In the genomic region with DNA sequence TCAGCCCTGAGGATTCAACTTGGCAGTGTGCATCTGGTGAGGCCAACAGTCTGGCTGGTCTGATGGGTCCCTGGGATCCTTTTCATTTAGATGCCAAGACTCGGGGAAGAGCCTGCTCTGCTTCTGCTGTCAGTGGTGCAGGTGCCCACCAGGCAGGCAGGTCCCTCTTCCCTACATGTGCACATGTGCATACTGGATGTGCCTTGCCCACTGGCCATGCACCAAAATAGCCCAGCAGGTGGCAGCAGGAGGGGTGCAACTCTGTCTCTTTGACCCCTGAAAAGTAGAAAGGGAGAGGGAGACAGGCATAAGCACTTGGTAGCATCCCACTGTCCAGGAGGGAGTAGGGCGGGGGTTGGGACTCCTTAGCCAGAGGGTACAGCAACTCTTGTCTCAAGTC, we compare ENCODE assay signal across 10 mouse cellular contexts.
DNase-seq lines count a peak whose midpoint lies in the region; ATAC-seq and TF ChIP-seq lines count a peak whose summit lies in the region.
"Had no signal": no experiment of that assay in that cellular context is flagged by ENCODE, and none has a peak within 500 bp of the region (broad histone marks: within the 10 kb centered on the region; RNA-seq: fewer than 3 reads in every experiment).

No protein-coding gene starts in this region.

- peak; percentile 10 for DNase-seq in adrenal gland, postnatal 10 days
- no peak for DNase-seq in adrenal gland, postnatal 4 days (ENCODE audit: low spot score in 2 of 2)
- DNase-seq in kidney, postnatal 0 days (ENCODE audit: low spot score), result no peak
- DNase-seq in kidney, adult 9 months, result no peak
- peak; percentile 33 for DNase-seq in CH12.LX (ENCODE audit: extremely low read depth)
- no peak for DNase-seq in yolk sac, embryonic 10.5 days (ENCODE audit: low spot score)
- DNase-seq in frontal cortex, postnatal 25 days (ENCODE audit: low spot score in 2 of 2), result no peak

- H3K4me1 ChIP-seq in kidney, postnatal 0 days (replicated peaks; ENCODE audit: insufficient read depth, low read length), result no peaks in the 10 kb centered on the region
- H3K4me1 ChIP-seq in CH12.LX (ENCODE audit: control insufficient read depth in 1 of 2, insufficient read depth in 2 of 2), result peaks cover 2 to 9% of the 10 kb centered on the region in 2 experiments; a peak in 2 of 4 replicates
- H3K4me1 ChIP-seq: forebrain, embryonic 13.5 days had no signal

- TF ChIP-seq EP300 in CH12.LX (IDR thresholded peaks at IDR 0.05; ENCODE audit: low read length), result no peak

- TF ChIP-seq RAD21 in CH12.LX (IDR thresholded peaks at IDR 0.05; ENCODE audit: low read depth, low read length), result peak; percentile 58

- TF ChIP-seq POLR2A in CH12.LX (IDR thresholded peaks at IDR 0.05; ENCODE audit: low read depth, low read length), result no peak

- H3K27me3 ChIP-seq in kidney, postnatal 0 days (ENCODE audit: insufficient read depth, low read length), result no peaks in the 10 kb centered on the region
- H3K27me3 ChIP-seq in CH12.LX (replicated peaks), result no peaks in the 10 kb centered on the region
- H3K27me3 ChIP-seq: forebrain, embryonic 13.5 days had no signal

- no peak overlapping the region for H3K4me3 ChIP-seq in kidney, postnatal 0 days (replicated peaks; ENCODE audit: low read depth, low read length)
- no peak overlapping the region for H3K4me3 ChIP-seq in CH12.LX (replicated peaks in 1 of 3; ENCODE audit: low read depth in 2 of 3, low read length in 2 of 3, poor library complexity in 1 of 3)
- H3K4me3 ChIP-seq: forebrain, embryonic 13.5 days had no signal

- WGBS in kidney, postnatal 0 days, result 88% methylated on average over 2 of the region's 2 CpGs

- H3K36me3 ChIP-seq in kidney, postnatal 0 days (ENCODE audit: insufficient read depth, low read length), result no peaks in the 10 kb centered on the region
- no peaks in the 10 kb centered on the region for H3K36me3 ChIP-seq in CH12.LX (replicated peaks in 1 of 2; ENCODE audit: control insufficient read depth in 1 of 2, insufficient read depth in 1 of 2, low read length in 1 of 2)

- H3K79me2 ChIP-seq in CH12.LX (replicated peaks; ENCODE audit: control insufficient read depth, extremely low read depth, insufficient read depth, poor library complexity, severe bottlenecking), result no peaks in the 10 kb centered on the region

- dilution Hi-C loops in CH12.LX (cut with MboI; ENCODE audit: extremely low pct_ligation_motif_present, extremely low pct_unique_long_range_greater_than_20kb, low sequenced_read_pairs), result no loop called here

- in situ Hi-C loops in CH12.LX (cut with MboI; ENCODE audit: low pct_ligation_motif_present, low pct_unique_long_range_greater_than_20kb, low sequenced_read_pairs), result no loop called here

- H3K27ac ChIP-seq in kidney, postnatal 0 days, result no peak overlapping the region
- H3K27ac ChIP-seq in CH12.LX (ENCODE audit: insufficient read depth, low read depth), result no peak overlapping the region
- H3K27ac ChIP-seq: forebrain, embryonic 13.5 days had no signal

- no peaks in the 10 kb centered on the region for H3K9me3 ChIP-seq in kidney, postnatal 0 days (replicated peaks; ENCODE audit: low read length)
- no peaks in the 10 kb centered on the region for H3K9me3 ChIP-seq in CH12.LX (replicated peaks; ENCODE audit: low read length)
- H3K9me3 ChIP-seq: forebrain, embryonic 13.5 days had no signal

- no peak overlapping the region for H3K9ac ChIP-seq in kidney, postnatal 0 days (ENCODE audit: low read depth, low read length)
- no peak overlapping the region for H3K9ac ChIP-seq in CH12.LX (ENCODE audit: insufficient read depth, low read depth)
- H3K9ac ChIP-seq: forebrain, embryonic 13.5 days had no signal

- H3K4me2 ChIP-seq in kidney, postnatal 0 days (ENCODE audit: low read length), result no peak overlapping the region
- H3K4me2 ChIP-seq in CH12.LX (ENCODE audit: insufficient read depth, low read depth, poor library complexity, severe bottlenecking), result no peak overlapping the region
- H3K4me2 ChIP-seq: forebrain, embryonic 13.5 days had no signal

- ATAC-seq in kidney, postnatal 0 days (replicated peaks; ENCODE audit: low FRiP score, low read depth), result no peak
- peak; percentile 41 for ATAC-seq in megakaryocyte-erythroid progenitor cell, adult 5-6 weeks (replicated peaks; ENCODE audit: low FRiP score, low TSS enrichment, poor library complexity, severe bottlenecking)
- ATAC-seq: activated CD4-positive, CD25-positive, alpha-beta regulatory T cell, adult 4 months; forebrain, embryonic 13.5 days had no signal

- TF ChIP-seq CTCF in kidney, postnatal 0 days (IDR thresholded peaks at IDR 0.05; ENCODE audit: low read depth), result peak; percentile 47; the same call in 1 of the 2 replicates
- TF ChIP-seq CTCF in CH12.LX (conservative IDR thresholded peaks at IDR 0.05 in 1 of 2, IDR thresholded peaks at IDR 0.05 in 1 of 2; ENCODE audit: low read depth in 2 of 2, low read length in 2 of 2), result peak; percentile 30 to 72; a peak in 3 of 4 replicates

TF ChIP-seq in CH12.LX, 34 proteins besides CTCF, POLR2A, EP300 and RAD21:
- TF ChIP-seq NRF1 (IDR thresholded peaks at IDR 0.05; ENCODE audit: low read depth, low read length) (no peak), MAFK (IDR thresholded peaks at IDR 0.05; ENCODE audit: insufficient replicate concordance, low read length) (no peak), BHLHE40 (IDR thresholded peaks at IDR 0.05; ENCODE audit: low read depth, low read length) (peak; percentile 37; the same call in 1 of the 2 replicates), MYC (IDR thresholded peaks at IDR 0.05; ENCODE audit: low read depth, low read length) (0 out of 2 replicates have a peak, but pooled peaks have one; percentile 45), ZC3H11A (IDR thresholded peaks at IDR 0.05; ENCODE audit: low read depth, low read length) (no peak), JUN (IDR thresholded peaks at IDR 0.05; ENCODE audit: insufficient read depth, low read depth, low read length) (no peak), NELFE (IDR thresholded peaks at IDR 0.05; ENCODE audit: low read depth, low read length) (0 out of 2 replicates have a peak, but pooled peaks have one; percentile 36), SMC3 (IDR thresholded peaks at IDR 0.05; ENCODE audit: low read depth, low read length) (peak; percentile 86), SIN3A (IDR thresholded peaks at IDR 0.05; ENCODE audit: low read length) (no peak), TCF12 (IDR thresholded peaks at IDR 0.05; ENCODE audit: low read depth, low read length) (no peak), UBTF (IDR thresholded peaks at IDR 0.05; ENCODE audit: low read depth, low read length) (no peak), MAX (IDR thresholded peaks at IDR 0.05; ENCODE audit: low read length) (peak; percentile 22; the same call in 1 of the 2 replicates), PAX5 (IDR thresholded peaks at IDR 0.05; ENCODE audit: low read length) (no peak), CHD1 (IDR thresholded peaks at IDR 0.05; ENCODE audit: low read depth, low read length) (no peak), ZKSCAN1 (IDR thresholded peaks at IDR 0.05; ENCODE audit: borderline replicate concordance, low read depth, low read length) (no peak), KAT2A (IDR thresholded peaks at IDR 0.05; ENCODE audit: insufficient replicate concordance, low read length) (no peak), IRF4 (IDR thresholded peaks at IDR 0.05; ENCODE audit: low read depth, low read length) (no peak), MAZ (IDR thresholded peaks at IDR 0.05; ENCODE audit: low read depth, low read length) (no peak), ZMIZ1 (IDR thresholded peaks at IDR 0.05; ENCODE audit: low read depth, low read length) (no peak), GABPA (IDR thresholded peaks at IDR 0.05; ENCODE audit: insufficient replicate concordance, low read depth, low read length) (no peak), HCFC1 (IDR thresholded peaks at IDR 0.05; ENCODE audit: low read depth, low read length) (no peak), JUND (conservative IDR thresholded peaks at IDR 0.05; ENCODE audit: low read depth, low read length) (no peak), MXI1 (IDR thresholded peaks at IDR 0.05; ENCODE audit: low read depth, low read length) (0 out of 2 replicates have a peak, but pooled peaks have one; percentile 25), ETS1 (conservative IDR thresholded peaks at IDR 0.05; ENCODE audit: low read depth, low read length) (no peak), MEF2A (IDR thresholded peaks at IDR 0.05; ENCODE audit: borderline replicate concordance, low read depth, low read length) (no peak), ELF1 (IDR thresholded peaks at IDR 0.05; ENCODE audit: low read depth, low read length) (no peak), ZNF384 (IDR thresholded peaks at IDR 0.05; ENCODE audit: low read depth, low read length) (no peak), USF1 (IDR thresholded peaks at IDR 0.05; ENCODE audit: low read depth, low read length) (no peak)

Comparison
In these comparisons a context has a peak if more than half of its experiments do, and no peak if none do; other contexts are left out.
1. DNase-seq: peak in adrenal gland, postnatal 10 days (single experiment) and CH12.LX (single experiment); none in adrenal gland, postnatal 4 days (0 of 2), kidney, postnatal 0 days (single experiment), kidney, adult 9 months (single experiment), yolk sac, embryonic 10.5 days (single experiment) and frontal cortex, postnatal 25 days (0 of 2).